Mouse (Mus musculus): ENCODE data around the gene Slc39a13.
"Not testable (repeated sequence)": the region's sequence is repeated elsewhere in the genome, so short reads cannot be mapped to it uniquely, and the experiment has no call there.

Gene Slc39a13

DNA sequence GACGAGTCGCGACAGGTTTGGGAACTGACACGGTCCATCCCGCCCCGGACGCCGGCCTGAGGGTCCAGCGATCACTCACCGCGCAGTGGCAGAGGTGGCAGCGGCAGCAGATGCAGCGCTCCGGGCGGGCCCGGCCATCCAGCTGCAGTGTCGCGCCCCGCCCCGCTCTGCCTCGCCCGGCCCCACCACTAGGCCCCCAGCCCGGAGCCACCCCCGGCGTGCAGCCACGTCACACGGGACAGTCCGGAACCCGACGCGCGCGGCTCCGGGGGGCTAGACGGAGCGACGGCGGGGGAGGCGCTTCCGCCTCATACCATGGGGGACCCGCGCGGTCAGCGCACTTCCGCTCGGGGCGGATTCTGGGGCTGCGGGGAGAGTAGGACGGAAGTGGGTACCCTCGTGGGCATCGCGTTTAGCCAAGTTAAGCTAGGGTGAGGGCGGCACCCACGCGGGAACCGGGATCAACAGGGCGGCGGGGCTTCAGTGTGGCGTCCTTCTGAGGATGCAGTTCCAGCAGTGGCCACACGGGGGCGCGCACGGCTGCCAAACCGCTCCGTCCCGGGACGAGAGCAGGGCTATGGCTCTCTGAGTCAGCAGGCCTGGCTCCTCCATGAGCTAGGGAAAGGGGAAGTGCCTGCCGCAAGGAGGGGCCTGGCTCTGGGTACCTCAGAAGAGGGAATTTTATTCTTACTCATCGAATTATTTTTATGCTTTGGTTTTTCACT, at the start of gene Slc39a13:
Slc39a13 (minus strand) TSS at position 342 of the 725 bp plus-strand sequence.
- DNase-seq (ENCODE audit: low spot score): peak; percentile 98

GRCm38 (mm10) chr2:91119551-91119950, 49.3 kb upstream of the Slc39a13 start:
- no peak for DNase-seq (ENCODE audit: low spot score)

- DNase-seq (ENCODE audit: low spot score): no peak
Observed at GRCm38 (mm10) chr2:91119061-91119460, 48.8 kb upstream of the Slc39a13 start.

DNA sequence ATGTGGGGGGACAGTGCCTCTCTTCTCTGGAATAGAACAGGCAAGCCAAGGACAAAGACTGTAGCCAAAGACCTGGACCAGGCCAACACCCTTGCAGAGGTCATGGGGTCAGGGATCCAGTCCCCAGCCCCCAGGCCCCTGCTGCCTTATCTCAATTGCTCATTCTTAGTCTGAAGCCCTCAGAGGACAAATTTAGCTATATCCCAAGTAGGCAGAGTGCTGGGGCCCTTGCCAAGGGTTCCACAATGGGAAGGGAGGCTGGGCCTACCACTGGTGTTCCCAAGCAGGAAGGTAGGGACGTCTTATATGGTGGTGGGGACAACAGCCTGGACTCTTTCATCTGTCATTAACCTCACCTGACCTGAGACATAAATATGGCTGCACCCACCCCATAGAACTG, 48.4 kb upstream of the Slc39a13 start:
- no peak for DNase-seq (ENCODE audit: low spot score)

DNA sequence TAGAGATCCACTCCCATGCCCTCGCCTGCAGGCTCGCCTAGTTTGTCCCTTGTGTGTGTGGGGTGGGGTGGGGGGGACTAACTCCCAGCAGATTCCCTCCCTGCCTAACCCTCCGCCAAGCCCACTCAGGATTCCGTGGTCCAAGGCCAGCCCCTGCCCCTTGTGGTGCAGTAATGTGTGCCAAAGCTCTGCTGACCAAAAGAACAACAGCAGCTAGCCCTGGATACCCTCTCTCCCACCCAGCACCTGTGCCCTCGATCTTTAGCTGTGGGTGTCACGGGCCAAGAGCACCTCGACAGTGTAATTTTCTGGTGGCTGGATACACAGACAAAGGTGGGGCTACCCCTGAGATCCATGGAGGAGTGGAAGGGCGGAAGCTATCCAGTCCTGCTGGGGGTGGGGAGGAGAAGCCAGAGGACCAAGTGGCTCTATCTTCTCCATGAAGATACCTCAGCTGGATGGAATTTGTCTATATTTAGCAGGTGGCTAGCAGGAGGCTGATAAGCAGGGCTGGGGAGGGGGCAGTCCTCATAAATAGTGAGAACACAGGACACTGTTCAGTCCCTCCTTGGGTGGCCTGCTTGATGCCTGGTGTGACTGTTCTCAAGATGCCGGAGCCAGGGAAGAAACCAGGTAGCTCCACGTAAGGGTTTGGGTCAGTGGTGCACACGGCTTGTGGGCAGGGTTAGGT, 47.5 kb upstream of the Slc39a13 start, which contains the start of gene Mybpc3:
Mybpc3 (plus strand) TSS at position 560 of the 691 bp plus-strand sequence.
- no peak for DNase-seq (ENCODE audit: low spot score)

DNA sequence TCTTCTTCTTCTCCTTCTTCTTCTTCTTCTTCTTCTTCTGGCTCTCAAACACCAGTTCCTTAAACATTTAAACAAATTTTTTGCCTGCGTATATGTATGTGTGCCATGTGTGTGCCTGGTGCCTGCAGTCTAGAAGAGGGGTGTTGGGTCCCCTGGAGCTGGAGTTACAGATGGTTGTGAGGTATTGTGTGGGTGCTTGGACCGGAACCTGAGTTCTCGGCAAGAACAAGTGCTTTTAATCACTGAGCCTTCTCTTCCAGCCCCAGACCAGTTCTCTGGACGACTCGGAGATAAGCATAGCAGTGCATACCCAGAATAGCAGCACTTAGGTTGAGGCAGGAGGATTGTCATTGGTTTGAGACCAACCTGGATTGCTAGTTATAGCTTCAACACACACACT, 46.6 kb upstream of the Slc39a13 start:
- no peak for DNase-seq (ENCODE audit: low spot score)

- DNase-seq (ENCODE audit: low spot score): no peak
Observed at GRCm38 (mm10) chr2:91115578-91115970, 45.4 kb upstream of the Slc39a13 start.

- DNase-seq (ENCODE audit: low spot score): peak; percentile 97
Observed at GRCm38 (mm10) chr2:91114781-91115577, 44.8 kb upstream of the Slc39a13 start.

- no peak for DNase-seq (ENCODE audit: low spot score)
Observed at GRCm38 (mm10) chr2:91113852-91114251, 43.6 kb upstream of the Slc39a13 start.

DNA sequence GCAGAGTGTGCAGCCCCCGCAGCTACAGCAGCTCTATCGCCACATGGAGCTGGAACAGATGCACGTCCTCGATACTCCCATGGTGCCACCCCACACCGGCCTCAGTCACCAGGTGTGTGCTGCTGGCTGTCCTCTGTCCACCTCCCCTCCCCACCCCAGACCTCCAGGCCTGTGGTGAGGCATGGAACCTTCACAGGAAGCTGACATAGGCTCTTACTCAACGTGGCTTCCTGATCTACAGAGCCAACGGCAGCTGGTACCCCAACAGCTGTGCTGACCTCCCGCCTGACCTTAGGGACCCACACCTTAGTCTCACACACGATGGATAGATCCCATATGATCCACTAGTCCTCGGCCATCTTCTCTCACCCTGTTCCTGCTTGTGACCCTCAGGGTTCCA, 43.1 kb upstream of the Slc39a13 start:
- no peak for DNase-seq (ENCODE audit: low spot score)

DNA sequence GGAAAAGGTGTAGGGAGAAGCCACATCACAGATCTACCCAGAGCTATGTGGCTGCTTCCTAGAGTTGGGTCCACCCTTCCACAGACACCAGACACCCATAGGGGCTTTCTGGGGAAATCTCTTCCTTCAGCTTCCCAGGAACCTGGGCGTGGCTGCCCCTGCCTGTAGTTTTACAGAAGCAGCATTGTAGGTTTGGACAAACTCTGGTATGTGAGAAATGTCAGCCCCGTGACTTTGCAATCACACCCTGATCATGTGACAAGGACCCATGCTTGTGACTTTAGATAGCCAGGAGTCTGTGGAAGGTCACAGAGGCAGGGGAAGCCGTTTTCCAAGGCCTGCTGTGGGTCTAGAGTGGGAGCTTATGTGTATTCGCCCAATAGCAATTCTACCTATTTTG, 42.3 kb upstream of the Slc39a13 start:
- DNase-seq (ENCODE audit: low spot score): no peak

DNA sequence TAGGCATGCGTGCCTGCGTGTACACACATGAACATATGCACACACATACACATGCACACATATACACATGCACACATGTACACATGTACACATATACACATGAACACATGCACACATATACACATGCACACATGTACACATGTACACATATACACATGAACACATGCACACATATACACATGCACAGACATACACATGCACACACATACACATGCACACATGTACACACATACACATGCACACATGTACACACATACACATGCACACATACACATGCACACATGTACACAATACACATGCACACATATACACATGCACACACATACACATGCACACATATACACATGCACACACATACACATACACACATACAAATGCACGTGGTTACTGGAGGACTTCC, 41.6 kb upstream of the Slc39a13 start:
- not testable (repeated sequence) for DNase-seq (ENCODE audit: low spot score)

DNA sequence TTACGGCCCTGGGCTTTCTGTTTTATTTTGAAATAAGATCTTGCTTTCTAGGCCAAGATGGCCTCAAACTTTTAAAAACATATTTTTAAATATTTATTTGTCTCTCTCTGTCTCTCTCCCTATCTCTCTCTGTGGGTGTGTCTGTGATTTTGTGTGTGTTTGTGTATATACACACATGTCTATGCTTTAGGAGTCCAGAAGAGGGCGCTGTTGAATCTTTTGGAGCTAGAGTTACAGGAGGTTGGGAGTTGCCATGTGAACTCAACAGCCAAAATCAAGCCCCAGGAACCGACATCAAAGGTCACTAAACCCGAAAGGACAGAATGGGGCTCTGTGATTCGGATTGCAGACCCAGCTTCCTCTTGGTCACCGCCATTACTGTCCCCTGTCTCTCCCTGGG, 40.2 kb upstream of the Slc39a13 start:
- peak; percentile 60 for DNase-seq (ENCODE audit: low spot score)

- DNase-seq (ENCODE audit: low spot score): peak; percentile 87
Observed at GRCm38 (mm10) chr2:91109807-91110385, 39.7 kb upstream of the Slc39a13 start.

DNA sequence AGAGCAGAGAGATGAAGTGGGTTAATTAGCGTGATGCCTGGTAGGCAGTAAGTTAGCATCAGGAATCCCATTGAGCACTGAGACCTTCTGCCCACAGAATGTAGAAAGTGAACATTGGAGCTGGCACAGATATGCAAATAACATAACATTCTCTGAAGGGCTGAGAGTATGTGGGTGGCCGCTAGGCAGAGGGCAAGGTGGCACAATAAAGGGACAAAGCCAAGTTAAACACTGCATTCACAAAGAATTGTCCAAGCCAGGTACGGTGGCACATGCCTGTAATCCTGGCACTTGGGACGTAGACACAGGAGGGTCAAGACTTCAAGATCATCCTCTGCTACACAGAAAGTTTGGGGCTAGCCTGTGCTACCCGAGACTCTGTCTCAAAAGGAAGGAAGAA, 39.0 kb upstream of the Slc39a13 start:
- DNase-seq (ENCODE audit: low spot score): no peak

- no peak for DNase-seq (ENCODE audit: low spot score)
Observed at GRCm38 (mm10) chr2:91108156-91108555, 37.9 kb upstream of the Slc39a13 start.

- DNase-seq (ENCODE audit: low spot score): peak; percentile 96
Observed at GRCm38 (mm10) chr2:91101124-91101740, 31.0 kb upstream of the Slc39a13 start.

DNA sequence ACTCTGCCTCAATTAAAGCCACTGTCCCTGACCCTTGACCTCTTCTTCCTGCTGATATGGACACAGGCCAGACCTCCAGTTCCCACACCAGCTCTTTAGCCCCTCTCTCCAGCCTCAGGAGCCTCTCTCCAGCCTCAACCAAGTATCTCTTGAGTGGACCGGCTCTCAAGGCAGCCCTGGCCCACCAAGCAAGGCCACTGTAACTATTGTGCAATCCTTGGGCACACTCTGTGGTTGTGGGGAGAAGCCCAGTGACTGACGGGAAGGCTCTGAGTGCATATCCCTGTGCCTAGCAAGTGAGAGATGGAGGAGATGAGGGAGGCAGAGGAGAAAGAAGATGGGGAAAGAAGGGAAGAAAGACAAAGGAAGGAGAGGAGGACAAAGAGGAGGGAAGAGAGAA, 27.9 kb upstream of the Slc39a13 start:
- no peak for DNase-seq (ENCODE audit: low spot score)

- DNase-seq (ENCODE audit: low spot score): no peak
Observed at GRCm38 (mm10) chr2:91097015-91097414, 26.8 kb upstream of the Slc39a13 start.

DNA sequence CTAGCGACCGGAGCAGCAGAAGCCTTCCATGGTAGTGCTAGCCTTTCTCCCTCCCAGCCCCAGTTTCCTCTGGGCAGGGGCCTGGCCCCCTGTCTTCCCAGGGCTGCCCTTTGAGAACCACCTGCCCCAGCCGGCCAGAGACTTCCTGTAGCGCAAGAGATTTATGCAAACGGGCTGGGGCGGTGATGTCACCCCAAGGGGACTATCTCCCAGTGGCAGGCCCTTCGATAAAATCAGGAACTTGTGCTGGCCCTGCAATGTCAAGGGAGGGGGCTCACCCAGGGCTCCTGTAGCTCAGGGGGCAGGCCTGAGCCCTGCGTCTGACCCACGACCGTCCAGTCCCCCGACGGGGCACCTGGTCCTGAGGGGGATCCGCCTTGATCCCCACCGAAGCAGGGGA, 26.3 kb upstream of the Slc39a13 start:
- DNase-seq (ENCODE audit: low spot score): no peak

DNA sequence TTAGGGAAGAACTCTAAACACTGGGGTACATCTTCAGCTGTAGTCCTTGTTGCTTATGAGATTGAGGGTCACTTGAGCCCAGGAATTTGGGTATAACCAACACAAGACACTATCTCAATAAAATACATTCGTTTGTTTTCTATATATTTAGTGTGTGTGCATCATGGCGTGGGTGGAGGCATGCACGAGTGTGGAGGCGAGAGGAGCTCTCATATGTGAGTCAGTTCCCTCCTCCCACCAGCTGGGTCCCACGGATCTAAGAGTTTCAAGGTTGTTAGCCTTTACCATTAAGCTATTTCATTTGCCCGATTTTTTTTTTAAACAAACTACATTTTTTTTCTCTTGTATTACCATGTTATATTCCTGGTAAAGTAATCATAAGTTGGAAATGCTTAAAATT, 20.6 kb upstream of the Slc39a13 start:
- DNase-seq (ENCODE audit: low spot score): no peak

DNA sequence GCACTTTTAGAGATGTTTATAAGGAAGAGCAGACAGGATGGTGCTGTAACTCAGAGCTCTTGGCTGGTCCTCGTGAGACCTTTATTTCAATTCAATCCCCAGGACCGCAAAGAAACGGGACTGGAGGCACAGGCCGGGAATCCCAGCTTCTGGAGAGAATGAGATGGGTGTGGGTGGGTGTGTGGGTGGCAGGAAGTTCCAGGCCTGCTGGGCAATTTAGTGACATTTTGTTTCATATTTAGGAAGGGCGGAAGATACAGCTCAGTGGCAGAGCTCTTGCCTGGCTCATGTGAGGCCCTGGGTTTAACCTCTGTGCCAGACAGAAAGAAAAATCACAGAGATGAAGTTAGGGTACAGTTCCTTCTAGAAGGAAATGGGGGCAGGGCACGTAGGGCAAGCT, 20.0 kb upstream of the Slc39a13 start:
- DNase-seq (ENCODE audit: low spot score): no peak

All from adipocyte (in vitro differentiated cells).